In genomic region chr10:84142741-84143454, GRCm38 (mm10) we compare ENCODE assay signal across 19 mouse cellular contexts.
DNase-seq lines count a peak whose midpoint lies in the region; ATAC-seq and TF ChIP-seq lines count a peak whose summit lies in the region.
"Had no signal": no experiment of that assay in that cellular context is flagged by ENCODE, and none has a peak within 500 bp of the region (broad histone marks: within the 10 kb centered on the region; RNA-seq: fewer than 3 reads in every experiment).

No protein-coding gene starts in this region.

- TF ChIP-seq RAD21 in CH12.LX (IDR thresholded peaks at IDR 0.05; ENCODE audit: low read depth, low read length): no peak

- peak overlapping the region; percentile 44; the same call in 1 of the 2 replicates for H3K4me2 ChIP-seq in CH12.LX (ENCODE audit: insufficient read depth, low read depth, poor library complexity, severe bottlenecking)
- no peak overlapping the region for H3K4me2 ChIP-seq in limb, embryonic 14.5 days (replicated peaks; ENCODE audit: low read depth, low read length, severe bottlenecking)
- H3K4me2 ChIP-seq: embryonic facial prominence, embryonic 12.5 days; forebrain, embryonic 15.5 days; liver, embryonic 11.5 days; neural tube, embryonic 13.5 days had no signal

- TF ChIP-seq CTCF in CH12.LX (conservative IDR thresholded peaks at IDR 0.05 in 1 of 2, IDR thresholded peaks at IDR 0.05 in 1 of 2; ENCODE audit: low read depth in 2 of 2, low read length in 2 of 2): no peak

- WGBS in limb, embryonic 14.5 days: 64% methylated on average over 8 of the region's 8 CpGs

- no peaks in the 10 kb centered on the region for H3K36me3 ChIP-seq in CH12.LX (replicated peaks in 1 of 2; ENCODE audit: control insufficient read depth in 1 of 2, insufficient read depth in 1 of 2, low read length in 1 of 2)
- no peaks in the 10 kb centered on the region for H3K36me3 ChIP-seq in limb, embryonic 14.5 days (ENCODE audit: control insufficient read depth, insufficient read depth, low read length)
- H3K36me3 ChIP-seq: embryonic facial prominence, embryonic 12.5 days; forebrain, embryonic 15.5 days; neural tube, embryonic 13.5 days had no signal

- ATAC-seq in limb, embryonic 14.5 days (ENCODE audit: low FRiP score, low read depth): peak; percentile 28; the same call in 1 of the 2 replicates
- no peak for ATAC-seq in inflammation-experienced regulatory T-cells, adult 6 months
- ATAC-seq: forebrain, embryonic 15.5 days; hindbrain, embryonic 16.5 days had no signal

- H3K27ac ChIP-seq in CH12.LX (ENCODE audit: insufficient read depth, low read depth): no peak overlapping the region
- no peak overlapping the region for H3K27ac ChIP-seq in limb, embryonic 14.5 days (replicated peaks; ENCODE audit: low read depth, low read length)
- H3K27ac ChIP-seq: embryonic facial prominence, embryonic 12.5 days; forebrain, embryonic 15.5 days; neural tube, embryonic 13.5 days had no signal

- H3K9me3 ChIP-seq in CH12.LX (replicated peaks; ENCODE audit: low read length): peaks cover 3% of the 10 kb centered on the region
- no peaks in the 10 kb centered on the region for H3K9me3 ChIP-seq in limb, embryonic 14.5 days (ENCODE audit: control insufficient read depth, low read length)
- H3K9me3 ChIP-seq: embryonic facial prominence, embryonic 12.5 days; forebrain, embryonic 15.5 days; neural tube, embryonic 13.5 days had no signal

- TF ChIP-seq POLR2A in CH12.LX (IDR thresholded peaks at IDR 0.05; ENCODE audit: low read depth, low read length): no peak
- no peak for TF ChIP-seq POLR2A in limb, embryonic 14.5 days (IDR thresholded peaks at IDR 0.05; ENCODE audit: borderline replicate concordance, extremely low read depth, insufficient read depth, insufficient read length)

- TF ChIP-seq EP300 in CH12.LX (IDR thresholded peaks at IDR 0.05; ENCODE audit: low read length): no peak

- in situ Hi-C loops in CH12.LX (cut with MboI; ENCODE audit: low pct_ligation_motif_present, low pct_unique_long_range_greater_than_20kb, low sequenced_read_pairs): no loop called here

- no peak overlapping the region for H3K4me3 ChIP-seq in CH12.LX (replicated peaks in 1 of 3; ENCODE audit: low read depth in 2 of 3, low read length in 2 of 3, poor library complexity in 1 of 3)
- no peak overlapping the region for H3K4me3 ChIP-seq in limb, embryonic 14.5 days (replicated peaks; ENCODE audit: low read length)
- H3K4me3 ChIP-seq: embryonic facial prominence, embryonic 12.5 days; forebrain, embryonic 15.5 days; neural tube, embryonic 13.5 days had no signal

- no peaks in the 10 kb centered on the region for H3K79me2 ChIP-seq in CH12.LX (replicated peaks; ENCODE audit: control insufficient read depth, extremely low read depth, insufficient read depth, poor library complexity, severe bottlenecking)

- dilution Hi-C loops in CH12.LX (cut with MboI; ENCODE audit: extremely low pct_ligation_motif_present, extremely low pct_unique_long_range_greater_than_20kb, low sequenced_read_pairs): no loop called here

- H3K4me1 ChIP-seq in CH12.LX (ENCODE audit: control insufficient read depth in 1 of 2, insufficient read depth in 2 of 2): peaks cover 14 to 37% of the 10 kb centered on the region in 2 experiments
- peaks cover 20% of the 10 kb centered on the region for H3K4me1 ChIP-seq in limb, embryonic 14.5 days (ENCODE audit: control insufficient read depth, insufficient read depth, low read length)
- H3K4me1 ChIP-seq: forebrain, embryonic 15.5 days; neural tube, embryonic 13.5 days had no signal

- H3K27me3 ChIP-seq in CH12.LX (replicated peaks): no peaks in the 10 kb centered on the region
- H3K27me3 ChIP-seq in limb, embryonic 14.5 days (ENCODE audit: control insufficient read depth, insufficient read depth, low read length): no peaks in the 10 kb centered on the region
- H3K27me3 ChIP-seq: embryonic facial prominence, embryonic 12.5 days; forebrain, embryonic 15.5 days; neural tube, embryonic 13.5 days had no signal

- peak; percentile 7 for DNase-seq in embryo, embryonic 10.5 days (ENCODE audit: low spot score)
- DNase-seq in embryo, embryonic 10 days (ENCODE audit: low spot score): no peak
- DNase-seq in CH12.LX (ENCODE audit: extremely low read depth): peak; percentile 3
- peak; percentile 15 for DNase-seq in limb, embryonic 14.5 days (ENCODE audit: low spot score)
- peak; percentile 63 for DNase-seq in lung, postnatal 36 days
- DNase-seq in adrenal gland, postnatal 14 days: no peak
- DNase-seq in spleen, adult 18-20 months: no peak
- DNase-seq: adrenal gland, postnatal 25 days; cerebellum, adult 11-12 months; cerebellum, postnatal 14 days; kidney, adult 11 months; midbrain, embryonic 14.5 days; thymus, postnatal 14 days had no signal

- H3K9ac ChIP-seq in CH12.LX (ENCODE audit: insufficient read depth, low read depth): no peak overlapping the region
- no peak overlapping the region for H3K9ac ChIP-seq in limb, embryonic 14.5 days (ENCODE audit: low read depth, low read length, severe bottlenecking)
- H3K9ac ChIP-seq: embryonic facial prominence, embryonic 12.5 days; forebrain, embryonic 15.5 days; neural tube, embryonic 13.5 days had no signal

TF ChIP-seq in CH12.LX, 34 proteins besides CTCF, POLR2A, EP300 and RAD21:
- TF ChIP-seq HCFC1 (IDR thresholded peaks at IDR 0.05; ENCODE audit: low read depth, low read length) (no peak), E2F4 (IDR thresholded peaks at IDR 0.05; ENCODE audit: insufficient replicate concordance, low read depth, low read length) (no peak), GABPA (IDR thresholded peaks at IDR 0.05; ENCODE audit: insufficient replicate concordance, low read depth, low read length) (no peak), RCOR1 (conservative IDR thresholded peaks at IDR 0.05; ENCODE audit: low read depth, low read length) (no peak), BHLHE40 (IDR thresholded peaks at IDR 0.05; ENCODE audit: low read depth, low read length) (peak; percentile 37; the same call in 1 of the 2 replicates), TCF12 (IDR thresholded peaks at IDR 0.05; ENCODE audit: low read depth, low read length) (no peak)

Comparison
In these comparisons a context has a peak if more than half of its experiments do, and no peak if none do; other contexts are left out.
1. DNase-seq: peak in embryo, embryonic 10.5 days (single experiment), CH12.LX (single experiment), limb, embryonic 14.5 days (single experiment) and lung, postnatal 36 days (single experiment); none in embryo, embryonic 10 days (single experiment), adrenal gland, postnatal 14 days (single experiment) and spleen, adult 18-20 months (0 of 2).